In genomic region chr5:7919681-7920080, GRCm38 (mm10) we compare ENCODE assay signal across 17 mouse cellular contexts. TPM values are rescaled to one million over a fixed set of nuclear protein-coding genes. Genes with fewer than 3 reads are reported as not detected.
"Had no signal": no experiment of that assay in that cellular context is flagged by ENCODE, and none has a peak within 500 bp of the region (broad histone marks: within the 10 kb centered on the region; RNA-seq: fewer than 3 reads in every experiment).

No protein-coding gene starts in this region.

- H3K27me3 ChIP-seq: neural tube, embryonic 13.5 days; neural tube, embryonic 15.5 days; stomach, embryonic 15.5 days had no signal

- H3K27ac ChIP-seq: neural tube, embryonic 13.5 days; neural tube, embryonic 15.5 days; stomach, embryonic 15.5 days; stomach, postnatal 0 days had no signal

- H3K9me3 ChIP-seq: neural tube, embryonic 13.5 days; neural tube, embryonic 15.5 days; stomach, embryonic 15.5 days had no signal

- H3K4me3 ChIP-seq: neural tube, embryonic 13.5 days; neural tube, embryonic 15.5 days; stomach, embryonic 15.5 days had no signal

- DNase-seq: retina, postnatal 1 day; right cerebral cortex, adult 18-20 months; right cerebral cortex, postnatal 14 days; right cerebral cortex, postnatal 25 days; right cerebral cortex, postnatal 4 days; spleen, adult 18-20 months; thymus, adult 18-20 months; thymus, adult 2 months; thymus, postnatal 14 days; thymus, postnatal 25 days; thymus, postnatal 36 days; thymus, postnatal 4 days had no signal

- H3K4me1 ChIP-seq: neural tube, embryonic 13.5 days; neural tube, embryonic 15.5 days; stomach, embryonic 15.5 days had no signal

- H3K36me3 ChIP-seq: neural tube, embryonic 13.5 days; neural tube, embryonic 15.5 days; stomach, embryonic 15.5 days had no signal

RNA-seq across cellular contexts. Expression of gene Steap4, which starts 40.6 kb away (rescaled TPM):
- polyA plus RNA-seq: neural tube, embryonic 14.5 days had no signal
